Mouse (Mus musculus) lung, postnatal 0 days (tissue): ENCODE data around the gene Msh4.

ENCODE experiments used
- CTCF ChIP-seq: IDR thresholded peaks from 2 replicates; pipeline ENCODE4 v1.5.1; 2016; ENCODE audit warnings: antibody characterized with exemption, mild to moderate bottlenecking
- EP300 ChIP-seq: IDR thresholded peaks from 2 replicates; pipeline ENCODE4 v1.6.1; 2016; ENCODE audit warnings: antibody characterized with exemption, mild to moderate bottlenecking, control low read depth

DNA sequence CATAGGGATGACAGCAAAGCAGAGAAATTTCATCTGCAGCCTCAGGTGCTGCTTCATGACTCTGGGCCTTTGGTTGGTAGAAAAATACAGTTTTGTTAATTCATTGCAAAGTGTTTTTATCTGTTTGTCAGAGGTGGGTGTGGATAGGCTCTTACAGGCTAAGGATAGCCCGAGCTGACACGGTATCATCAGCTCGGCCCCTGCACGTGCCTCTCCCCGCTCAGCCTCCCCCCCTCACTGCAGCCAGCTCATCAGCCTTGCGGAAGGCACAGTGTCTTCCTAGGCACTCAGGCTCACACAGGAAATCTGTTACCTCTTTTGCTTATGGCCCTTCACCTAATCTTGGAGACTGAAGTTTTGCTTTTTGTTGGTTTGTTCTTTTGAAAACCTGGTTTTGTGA, 17.8 kb downstream of the Msh4 start:
- TF ChIP-seq CTCF (no peak), EP300 (no peak)
